Mouse (Mus musculus): ENCODE measurements at regions not wholly inside any gene's neighbourhood (a gene's known extent, or its start where the extent isn't known, plus 50 kb on each side); places are given as distances from the start of the nearest gene placed in this dataset.

DNA sequence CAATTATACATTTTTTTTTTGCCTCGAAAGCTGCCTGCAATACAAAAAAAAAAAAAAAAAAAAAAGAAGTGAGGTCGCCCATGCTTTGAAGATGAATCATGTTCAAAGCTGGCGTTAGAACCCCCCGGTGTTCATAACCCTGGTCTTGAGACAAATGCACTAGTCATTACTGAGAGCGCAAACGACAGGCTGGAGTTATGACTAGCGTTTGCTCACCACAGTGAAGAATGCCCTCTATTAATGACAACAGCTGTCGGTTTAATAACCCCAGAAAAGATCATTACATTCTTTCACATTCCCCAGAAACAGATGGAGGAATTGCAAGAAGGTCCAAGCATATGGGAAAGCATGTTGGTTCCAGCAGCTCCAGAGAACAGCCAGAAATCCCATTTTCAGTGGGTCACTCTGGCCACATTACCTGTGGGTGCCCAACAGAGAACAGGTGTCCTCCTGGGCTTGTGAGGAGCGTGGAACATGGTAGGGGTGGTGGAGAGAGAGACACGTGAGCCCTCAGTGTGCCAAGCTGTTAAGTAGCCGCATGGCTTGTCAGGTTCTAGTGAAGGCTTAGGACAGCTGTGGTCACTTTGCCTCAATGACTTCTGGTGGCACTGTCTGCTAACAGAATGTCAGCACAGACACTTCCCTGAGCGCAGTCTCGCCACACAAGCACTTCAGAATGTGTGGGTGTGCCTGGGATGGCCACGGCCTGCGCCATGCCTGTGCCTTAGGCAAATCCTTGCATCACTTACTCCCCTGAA lies 60.4 kb downstream of the Aipl1 start:
- no peak for DNase-seq (ENCODE audit: low read depth)

DNA sequence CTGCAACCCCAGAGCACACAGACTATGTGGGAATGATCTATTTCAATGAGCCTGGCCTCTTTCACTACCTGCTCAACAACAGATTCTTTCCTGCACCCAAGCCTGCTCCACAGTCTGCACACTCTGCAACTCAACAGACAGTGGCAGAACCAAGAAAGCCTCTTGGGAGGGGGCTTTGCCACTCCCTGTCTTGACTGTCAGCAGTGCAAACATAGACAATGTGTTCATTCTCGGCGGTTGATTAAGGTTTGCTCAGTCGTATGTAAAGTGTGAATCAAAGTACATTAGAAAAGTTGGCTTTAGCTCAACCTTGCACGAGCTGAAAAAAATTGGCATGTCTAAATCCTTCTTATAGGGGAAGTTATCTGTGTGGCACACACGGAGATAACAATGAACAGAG lies 66.0 kb downstream of the Aipl1 start:
- DNase-seq (ENCODE audit: low read depth) = no peak

DNA sequence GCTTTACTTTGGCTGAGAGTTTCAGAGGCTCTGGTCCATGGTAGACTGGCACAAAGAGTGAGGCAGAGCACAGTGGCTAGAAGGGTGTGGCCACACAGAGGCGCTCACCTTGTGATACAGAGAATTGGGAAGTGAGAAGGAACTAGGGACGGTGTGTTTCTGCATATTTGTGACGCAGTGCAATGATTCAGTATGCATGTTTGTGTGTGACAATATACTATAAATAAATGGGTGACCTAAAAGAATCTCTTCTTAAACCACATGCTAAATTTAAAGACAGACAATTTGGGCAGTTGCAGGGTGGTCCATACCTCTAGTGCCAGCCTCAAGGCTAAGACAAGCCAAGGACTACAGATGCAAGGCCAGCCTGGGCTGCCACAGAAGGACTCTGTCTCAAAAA lies 75.0 kb downstream of the Aipl1 start:
- no peak for DNase-seq (ENCODE audit: low read depth)

DNA sequence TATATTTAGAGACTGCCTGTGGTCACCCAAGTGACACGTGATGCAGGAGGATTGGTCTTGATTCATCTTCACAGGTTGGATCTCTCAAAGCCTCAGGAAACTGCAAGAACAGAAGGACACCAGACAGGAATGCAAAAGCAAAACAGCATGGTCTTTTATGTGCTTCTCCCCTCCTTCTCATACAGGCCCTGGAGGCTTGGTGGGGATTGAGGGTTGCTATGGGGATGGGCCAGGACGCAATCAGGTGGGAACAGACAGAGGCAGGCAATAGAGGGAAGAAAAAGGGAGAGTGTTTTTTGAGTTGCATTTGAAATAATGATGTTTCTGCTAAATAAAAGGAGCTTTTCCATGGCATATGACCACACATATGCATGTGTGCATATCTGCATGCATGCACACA lies 84.8 kb downstream of the Aipl1 start:
- no peak for DNase-seq (ENCODE audit: low read depth)

DNA sequence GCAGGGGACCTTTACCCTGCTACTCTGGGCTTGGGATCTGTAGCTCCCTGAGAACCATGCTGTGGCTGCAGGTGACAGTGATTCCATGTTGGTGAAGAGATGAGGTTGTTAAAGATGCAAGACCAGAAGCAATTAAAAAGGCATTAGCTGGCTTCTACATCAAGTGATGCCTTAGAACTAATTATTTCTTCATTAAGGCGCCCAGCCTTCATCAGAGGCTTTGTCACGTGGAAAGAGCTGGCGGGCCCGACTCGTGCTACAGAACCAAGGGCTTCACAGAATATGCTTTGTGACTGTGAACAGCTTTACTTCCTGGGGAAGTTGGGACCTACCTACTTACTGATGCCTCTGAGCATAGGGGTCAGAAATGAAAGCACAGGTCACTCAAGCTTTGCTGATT lies 90.1 kb downstream of the Aipl1 start:
- no peak for DNase-seq (ENCODE audit: low read depth)

DNA sequence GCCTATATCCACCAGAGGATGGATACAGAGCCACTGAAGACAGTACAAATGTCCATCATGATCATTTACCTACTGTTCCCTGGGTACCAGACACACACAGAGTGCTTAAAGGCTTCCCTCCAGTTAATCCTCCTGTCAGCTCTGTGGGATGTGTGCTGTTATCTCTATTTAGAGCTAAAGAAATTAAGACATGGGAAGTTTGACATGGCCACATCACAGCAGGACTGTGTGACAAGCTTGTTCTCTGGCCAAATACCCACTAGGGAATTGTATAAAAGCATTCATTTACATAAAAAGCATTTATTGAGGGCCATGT lies 92.3 kb downstream of the Aipl1 start:
- no peak for DNase-seq (ENCODE audit: low read depth)

DNA sequence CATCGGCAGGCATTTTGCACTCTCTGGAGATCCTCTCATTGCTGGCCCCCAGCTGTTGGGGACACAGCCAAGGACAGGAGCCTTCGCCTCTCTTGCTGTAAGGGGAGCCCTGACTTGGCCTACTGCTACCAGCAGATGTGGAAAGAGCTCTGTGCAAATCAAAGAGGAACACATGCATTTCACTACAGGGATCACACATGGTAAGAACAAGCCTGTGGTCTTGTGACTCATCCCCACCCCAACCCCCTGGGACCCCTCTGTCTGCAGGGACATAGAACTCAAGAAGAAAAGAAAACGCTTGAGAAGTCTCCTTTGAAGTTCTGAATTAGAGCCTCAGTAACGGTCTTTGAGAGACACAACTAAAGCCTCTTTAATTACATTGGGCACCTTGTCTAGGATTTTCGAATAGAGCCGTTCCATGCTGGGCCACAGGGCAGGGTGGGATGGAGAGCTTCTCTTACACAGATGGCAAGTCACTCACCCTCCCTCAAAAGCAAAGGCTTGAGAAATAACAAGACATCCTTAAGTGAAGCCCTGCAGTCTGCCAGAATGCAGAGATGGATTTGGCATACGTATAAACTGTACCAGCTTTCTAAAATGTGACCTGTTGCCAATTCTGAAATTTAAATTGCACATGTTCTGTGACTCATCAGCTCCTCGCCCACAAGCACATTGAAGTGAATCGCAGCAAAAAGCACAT lies 92.8 kb downstream of the Aipl1 start:
- DNase-seq (ENCODE audit: low read depth) = peak; percentile 5

DNA sequence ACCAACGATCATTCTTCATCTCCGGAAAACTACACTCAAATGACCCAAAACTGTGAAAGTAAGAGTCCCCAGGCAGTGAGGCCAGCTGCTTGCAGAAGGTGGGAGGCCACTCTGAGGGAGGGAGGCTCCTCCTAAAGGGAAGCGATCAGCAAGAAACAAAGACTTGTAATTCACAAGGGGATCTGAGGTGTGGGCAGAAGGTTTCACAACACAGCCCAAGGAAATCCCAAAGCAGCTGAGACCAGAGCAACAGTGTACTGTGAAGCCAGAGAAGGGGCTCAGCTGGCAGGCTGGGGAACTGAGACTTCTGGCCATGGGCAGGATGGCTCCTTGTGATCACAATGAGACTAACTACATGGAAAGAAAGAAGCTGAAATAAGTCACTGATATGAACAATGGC lies 93.8 kb downstream of the Aipl1 start:
- DNase-seq (ENCODE audit: low read depth) = no peak

DNA sequence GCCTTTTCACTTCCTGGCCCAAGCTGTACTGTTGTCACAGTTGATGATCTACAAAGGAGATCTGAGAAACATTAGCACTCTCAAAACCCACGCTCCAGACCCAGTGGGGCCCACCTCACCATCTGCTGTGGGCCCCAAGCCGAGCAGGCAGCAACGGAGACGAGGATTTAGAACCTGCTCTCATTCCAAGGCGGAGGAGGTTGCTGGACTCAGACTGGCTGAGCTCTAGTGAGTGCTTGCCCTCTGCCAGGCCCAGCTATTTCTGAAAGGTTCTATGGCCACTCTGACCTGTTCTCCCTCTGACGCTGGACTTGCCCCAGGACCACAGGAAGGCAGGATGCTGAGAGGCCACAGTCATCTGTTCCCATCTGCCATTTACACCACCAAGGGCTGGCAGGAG lies 98.2 kb downstream of the Aipl1 start:
- DNase-seq (ENCODE audit: low read depth) = no peak

DNA sequence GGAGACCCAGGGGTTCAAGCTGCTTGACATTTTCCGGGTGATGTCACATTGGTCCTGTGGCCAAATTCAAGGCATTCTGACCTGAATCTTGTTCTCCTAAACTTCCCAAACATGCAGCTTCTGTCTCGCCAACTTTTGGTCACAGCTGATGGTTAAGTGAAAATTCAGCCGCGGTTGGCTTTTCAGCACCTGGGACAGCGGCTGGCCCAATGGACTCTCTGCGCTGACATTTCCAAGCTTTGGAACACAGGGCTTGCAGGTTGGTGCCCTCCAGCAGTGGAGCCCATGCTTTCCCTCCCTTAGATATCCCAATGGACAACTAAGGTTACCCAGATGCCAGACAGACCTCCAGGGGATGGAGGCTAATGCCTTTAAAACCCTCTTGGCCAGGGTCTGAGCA lies 100.2 kb downstream of the Aipl1 start:
- no peak for DNase-seq (ENCODE audit: low read depth)

DNA sequence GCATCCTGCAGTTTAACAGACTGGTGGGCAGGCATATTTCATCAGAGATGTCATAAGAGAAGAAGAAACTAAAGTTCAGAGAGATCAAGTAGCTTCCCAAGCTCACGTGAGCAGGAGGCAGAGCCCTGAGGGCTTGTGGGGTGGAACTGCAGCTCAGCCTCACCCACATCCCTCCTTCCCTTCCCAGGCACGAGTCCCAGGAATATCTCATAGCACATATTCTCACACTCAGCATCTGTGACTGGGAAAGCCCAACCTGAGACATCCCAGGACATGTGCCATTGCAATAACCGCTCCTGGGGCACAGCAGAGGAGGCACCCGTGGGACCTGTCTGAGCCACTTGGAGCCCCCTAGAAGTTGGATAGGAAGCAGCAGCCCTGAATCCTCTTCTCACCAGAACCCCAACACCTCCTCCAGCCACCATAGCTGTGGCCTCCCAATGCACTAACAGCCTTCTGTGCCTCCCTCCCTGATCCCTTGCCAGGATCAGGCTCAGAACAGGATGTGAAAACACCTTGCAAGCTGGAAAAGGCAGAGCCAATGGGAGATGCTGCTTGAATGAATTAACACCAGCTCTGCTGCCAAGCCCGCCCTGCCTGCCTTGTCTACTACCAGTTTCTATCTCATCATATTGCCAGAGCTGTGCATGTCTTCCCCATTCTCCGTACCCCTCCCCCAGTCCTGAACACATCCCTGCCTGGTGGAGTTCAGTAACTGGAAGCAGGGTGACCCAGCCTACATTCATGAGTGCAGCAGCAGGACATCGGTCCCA lies 107.4 kb downstream of the Aipl1 start:
- DNase-seq (ENCODE audit: low read depth) = no peak

DNA sequence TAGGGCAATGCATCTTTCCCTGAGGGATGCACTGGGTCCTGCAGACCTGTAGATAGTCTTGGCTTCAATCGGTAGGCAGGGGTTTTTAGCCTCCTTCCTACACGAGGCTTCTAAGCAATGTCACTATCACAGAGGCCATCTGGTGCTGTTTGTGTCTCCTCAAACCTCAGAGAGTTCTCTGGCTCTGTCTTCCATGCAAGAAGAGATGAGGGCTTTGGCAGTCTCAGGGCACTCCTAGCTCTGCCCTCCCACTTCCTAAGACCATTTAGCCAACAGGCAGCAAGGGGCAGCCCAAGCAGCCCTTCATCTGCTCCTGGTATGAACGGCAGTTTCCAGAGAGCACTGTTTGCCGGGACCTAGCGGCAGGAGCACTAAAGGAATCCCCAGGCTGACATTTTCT lies 122.6 kb downstream of the Aipl1 start:
- no peak for DNase-seq (ENCODE audit: low read depth)

DNA sequence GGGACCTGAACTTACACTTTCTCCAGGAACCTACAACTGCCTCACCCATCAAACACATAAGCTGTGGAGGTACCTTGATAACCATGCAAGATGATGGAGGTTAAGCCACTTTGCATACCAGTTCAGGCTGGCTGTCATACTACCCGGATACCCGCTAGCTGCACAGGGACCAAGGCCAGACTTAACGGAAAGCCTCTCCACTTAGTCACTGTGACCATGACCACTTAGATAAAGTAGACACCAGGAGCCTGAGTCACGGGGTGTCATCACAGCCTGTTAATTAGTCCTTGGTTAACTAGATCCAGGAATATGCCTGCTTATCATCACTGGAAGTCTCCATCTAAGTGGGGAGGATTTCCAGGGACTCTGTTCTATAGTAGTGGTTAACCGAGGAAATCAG lies 124.7 kb downstream of the Aipl1 start:
- DNase-seq (ENCODE audit: low read depth) = no peak

DNA sequence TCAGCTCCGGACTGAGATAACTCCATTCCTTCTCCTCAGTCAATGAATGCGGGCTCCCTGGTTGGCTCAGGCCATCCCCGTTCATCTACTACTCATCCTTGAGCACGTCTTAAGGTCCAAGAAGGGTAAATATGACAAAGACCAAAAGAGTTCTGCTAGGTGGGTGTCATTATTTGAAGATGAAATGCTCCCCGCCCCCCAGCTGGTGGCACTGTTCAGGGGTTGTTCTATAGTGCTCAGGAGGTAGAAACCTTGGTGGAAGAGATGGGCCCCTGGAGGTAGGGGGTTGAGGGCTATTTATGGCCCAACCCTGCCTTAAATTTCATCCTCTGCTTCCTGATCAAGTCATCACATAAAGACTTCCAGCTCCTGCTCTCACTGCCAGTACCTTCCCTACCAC lies 126.0 kb downstream of the Aipl1 start:
- no peak for DNase-seq (ENCODE audit: low read depth)

DNA sequence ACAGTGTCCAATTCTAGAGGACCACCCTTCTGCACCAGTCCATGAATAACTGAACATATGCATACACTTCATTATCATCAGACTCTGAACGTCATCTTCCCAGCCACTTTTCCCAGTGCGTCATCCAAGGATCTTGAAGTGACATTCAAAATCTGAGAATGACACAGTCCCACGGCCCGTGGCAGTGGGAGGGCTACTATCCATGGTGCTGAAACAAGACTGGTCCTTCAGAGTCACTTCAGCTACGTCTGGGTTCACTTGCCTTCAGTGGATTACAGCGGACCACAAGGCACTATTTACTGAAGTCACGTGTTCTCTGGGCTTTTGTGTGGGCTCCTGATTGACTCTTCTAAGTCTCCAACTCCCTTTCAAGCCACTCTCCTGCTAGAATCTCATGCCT lies 128.7 kb downstream of the Aipl1 start:
- no peak for DNase-seq (ENCODE audit: low read depth)

DNA sequence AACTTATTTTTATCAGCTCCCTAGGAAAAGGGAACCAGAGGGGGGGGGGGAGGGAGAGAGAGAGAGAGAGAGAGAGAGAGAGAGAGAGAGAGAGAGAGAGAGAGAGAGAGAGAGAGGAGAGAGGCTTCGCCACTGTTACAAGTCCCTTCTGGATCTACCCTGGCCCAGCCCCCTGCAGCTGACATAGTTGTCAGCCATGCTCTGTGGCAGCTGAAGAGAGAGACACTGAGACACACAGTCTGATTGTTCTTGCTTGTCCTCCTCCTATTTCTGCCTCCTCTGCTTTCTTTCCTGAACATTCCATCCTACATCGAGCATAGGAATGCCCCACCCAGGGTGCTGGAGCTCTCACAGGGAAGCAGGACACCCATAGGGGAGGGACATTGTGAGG lies 134.3 kb downstream of the Aipl1 start:
- DNase-seq (ENCODE audit: low read depth) = no peak

DNA sequence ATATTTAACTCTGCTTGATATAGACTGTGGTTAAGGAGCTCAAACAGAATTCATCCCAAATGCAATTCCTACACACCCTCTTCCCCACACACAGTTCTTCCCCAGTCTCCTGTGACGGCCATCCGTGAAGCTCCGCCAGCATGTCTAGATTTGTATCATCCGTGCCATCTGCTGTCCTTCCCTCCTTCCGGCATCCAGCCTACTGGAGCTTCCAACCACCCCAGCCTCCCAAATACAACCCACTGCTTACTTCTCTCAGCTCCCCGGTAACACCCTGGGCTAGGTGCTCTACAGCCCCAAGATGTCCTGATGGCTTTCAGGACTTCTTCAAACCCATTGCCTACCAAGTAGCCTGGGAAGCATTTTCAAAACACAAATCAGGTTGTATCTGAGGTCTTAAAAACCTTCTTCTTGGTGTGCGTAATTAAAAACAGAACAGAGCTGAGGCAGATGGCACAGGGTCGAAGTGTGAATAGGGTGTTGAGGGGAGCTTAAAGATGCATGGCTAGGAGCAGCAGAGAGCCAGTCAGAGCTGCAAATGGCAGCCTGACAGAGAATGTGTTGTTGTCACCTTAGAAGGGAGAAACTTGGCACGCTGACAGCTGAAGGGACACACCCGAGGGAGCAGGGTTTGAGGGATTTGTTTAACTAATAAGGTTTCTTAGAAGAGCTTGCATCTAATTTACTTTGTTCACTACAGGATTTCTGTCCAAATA lies 134.8 kb downstream of the Aipl1 start:
- DNase-seq (ENCODE audit: low read depth) = no peak

DNA sequence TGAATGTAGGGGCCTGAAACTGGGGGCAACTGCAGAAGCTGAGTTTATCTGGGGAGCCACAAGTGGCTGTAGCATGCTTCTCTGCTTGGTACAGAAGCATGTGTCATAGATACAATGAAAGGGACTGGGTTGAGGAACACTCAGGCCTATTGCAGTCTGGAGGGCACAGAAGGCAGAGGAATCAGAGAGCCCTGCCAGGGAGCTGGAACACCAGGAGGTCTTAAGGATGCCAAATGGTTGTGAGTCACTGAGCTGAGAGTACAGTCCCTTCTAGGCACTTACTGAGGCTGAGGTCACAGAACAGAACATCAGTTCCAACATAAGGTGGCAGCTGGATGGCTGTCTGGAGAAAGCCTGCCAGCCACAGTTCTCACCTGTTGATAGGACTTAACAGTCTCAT lies 136.5 kb downstream of the Aipl1 start:
- DNase-seq (ENCODE audit: low read depth) = no peak

DNA sequence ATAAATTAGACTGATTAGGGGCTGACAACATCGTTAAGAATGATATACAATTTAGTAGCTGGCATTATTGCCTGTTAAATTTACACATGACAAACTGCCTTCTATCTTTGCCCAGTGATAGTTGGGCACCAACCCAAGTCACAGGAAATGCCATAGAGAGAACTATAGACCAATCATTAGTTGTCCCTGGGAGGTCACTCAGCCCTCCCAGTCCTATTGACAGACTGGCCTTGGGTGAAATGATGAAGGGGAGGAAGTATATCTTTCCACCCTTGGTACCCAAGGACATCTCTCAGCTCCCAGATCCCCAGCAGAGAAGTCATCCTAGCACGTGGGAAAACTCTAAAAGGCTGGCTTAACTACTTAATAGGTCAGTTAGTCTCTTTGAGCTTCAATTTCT lies 139.8 kb downstream of the Aipl1 start:
- no peak for DNase-seq (ENCODE audit: low read depth)

DNA sequence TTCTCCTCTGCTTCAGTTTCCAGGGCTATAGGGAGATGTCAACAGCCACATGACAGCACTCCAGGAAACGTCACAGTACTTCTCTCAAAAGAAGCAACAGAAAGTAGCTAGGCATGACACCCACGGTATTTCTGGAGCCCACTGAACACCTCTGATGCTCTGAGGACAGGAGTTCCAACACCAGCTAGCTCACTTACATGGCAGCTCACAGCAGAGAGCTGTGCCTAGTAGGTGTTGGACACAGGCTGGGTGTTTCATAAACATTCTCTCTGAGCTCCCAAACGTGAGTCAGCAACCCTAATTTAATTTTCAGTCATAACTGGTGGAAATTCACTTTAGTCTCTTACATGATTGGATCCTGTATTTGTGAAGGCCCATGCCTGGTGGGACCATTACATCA lies 140.2 kb downstream of the Aipl1 start:
- DNase-seq (ENCODE audit: low read depth) = no peak

DNA sequence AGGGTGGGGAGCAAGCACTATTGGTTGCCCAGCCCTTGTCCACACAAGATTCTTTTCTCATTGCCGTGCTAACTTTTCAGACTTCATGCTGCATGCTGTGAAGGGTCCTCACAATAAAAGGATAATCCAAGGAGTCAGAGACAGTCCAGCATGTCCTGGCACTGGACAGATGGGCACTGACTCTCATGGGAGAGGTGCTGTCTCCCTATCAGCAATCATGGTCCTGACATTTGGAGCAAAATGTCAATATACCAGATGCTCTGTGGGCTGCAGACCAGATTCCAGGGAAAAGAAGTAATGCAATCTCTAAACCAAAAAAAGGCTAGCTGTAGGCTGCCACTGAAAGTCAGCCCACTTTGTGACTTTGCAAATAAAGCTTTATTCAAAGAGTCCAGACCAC lies 141.5 kb downstream of the Wscd1 start:
- no peak for DNase-seq (ENCODE audit: low read depth)

DNA sequence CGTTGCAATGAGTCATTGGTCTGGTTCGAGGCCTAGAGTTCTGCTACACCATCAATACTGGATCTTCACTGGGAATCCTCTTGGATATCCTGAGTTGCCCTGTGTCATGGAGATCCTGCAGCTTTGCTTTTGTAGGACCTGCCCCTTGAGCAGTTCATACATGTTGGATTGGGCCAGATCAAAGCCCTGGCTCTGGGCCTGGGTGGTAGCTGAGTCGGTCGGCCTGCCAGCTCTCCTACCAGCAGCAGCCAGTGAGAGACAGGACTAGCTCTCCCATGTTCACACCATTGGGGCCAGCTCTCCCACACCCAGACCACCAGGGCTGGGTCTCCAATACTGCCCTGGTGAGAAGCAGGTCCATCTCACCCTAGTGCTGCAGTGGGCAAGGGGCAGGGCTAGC lies 139.4 kb downstream of the Wscd1 start:
- DNase-seq (ENCODE audit: low read depth) = no peak

DNA sequence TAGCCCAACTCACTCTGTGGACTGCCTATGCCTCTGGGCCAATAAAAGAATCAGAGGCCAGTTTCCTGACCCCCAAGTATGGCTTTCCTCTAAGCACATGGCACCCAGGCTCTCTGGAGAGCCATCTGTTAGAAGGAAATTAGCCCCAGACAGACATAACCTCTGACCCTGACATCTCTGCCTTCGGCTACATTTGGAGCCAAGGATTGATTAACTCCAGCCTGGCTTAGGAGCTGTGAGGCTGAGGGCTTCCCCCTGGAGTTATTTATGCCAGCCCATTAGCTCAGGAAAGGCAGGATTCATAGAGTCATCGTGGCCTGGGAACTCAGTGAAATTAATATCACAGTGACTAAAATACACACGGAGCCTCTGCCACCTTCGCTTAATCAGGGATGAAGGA lies 137.5 kb downstream of the Wscd1 start:
- no peak for DNase-seq (ENCODE audit: low read depth)

Measured in 416B (cell line).